ENCODE assay signal across 9 mouse cellular contexts in genomic region chr4:45418229-45418950, GRCm38 (mm10). TPM values are rescaled to one million over a fixed set of nuclear protein-coding genes. Genes with fewer than 3 reads are reported as not detected.
DNase-seq lines count a peak whose midpoint lies in the region; ATAC-seq lines count a peak whose summit lies in the region.
"Had no signal": no experiment of that assay in that cellular context is flagged by ENCODE, and none has a peak within 500 bp of the region (broad histone marks: within the 10 kb centered on the region; RNA-seq: fewer than 3 reads in every experiment).

No protein-coding gene starts in this region.

- H3K9me3 ChIP-seq in hindbrain, embryonic 16.5 days (ENCODE audit: control insufficient read depth, low read length): no peaks in the 10 kb centered on the region
- peaks cover 6% of the 10 kb centered on the region for H3K9me3 ChIP-seq in megakaryocyte, embryonic 14.5 days

- WGBS in hindbrain, embryonic 16.5 days: 27% methylated on average over 10 of the region's 11 CpGs

- peak overlapping the region; percentile 35 for H3K4me2 ChIP-seq in hindbrain, embryonic 16.5 days (ENCODE audit: low read length)

- peak; percentile 59 for ATAC-seq in hindbrain, embryonic 16.5 days

- H3K36me3 ChIP-seq in hindbrain, embryonic 16.5 days (ENCODE audit: control insufficient read depth, insufficient read depth, low read length): no peaks in the 10 kb centered on the region
- H3K36me3 ChIP-seq in megakaryocyte, embryonic 14.5 days (replicated peaks; ENCODE audit: low read length): peaks cover 11% of the 10 kb centered on the region

- H3K9ac ChIP-seq in hindbrain, embryonic 16.5 days (ENCODE audit: low read depth, low read length): peak overlapping the region; percentile 32; the same call in 1 of the 2 replicates

- intact Hi-C loops in left cerebral cortex, postnatal 10 days (cut with DNase I): loop anchor here (5.0 kb wide), 1 partner anchor 429 kb away; the partner anchor contains the start of gene Stra6l

- no peaks in the 10 kb centered on the region; the same call in 1 of the 2 replicates for H3K27me3 ChIP-seq in hindbrain, embryonic 16.5 days (replicated peaks; ENCODE audit: control insufficient read depth, insufficient read depth, low read length)
- peaks cover 3% of the 10 kb centered on the region for H3K27me3 ChIP-seq in megakaryocyte, embryonic 14.5 days (replicated peaks)

- H3K4me1 ChIP-seq in hindbrain, embryonic 16.5 days (ENCODE audit: control insufficient read depth, insufficient read depth, low read depth, low read length): peaks cover 2% of the 10 kb centered on the region
- H3K4me1 ChIP-seq in megakaryocyte, embryonic 14.5 days: peaks cover 23% of the 10 kb centered on the region

- peak; percentile 65 for DNase-seq in layer of hippocampus, adult 11-12 months (ENCODE audit: low spot score)
- no peak for DNase-seq in layer of hippocampus, adult 9-11 months
- DNase-seq in cerebellum, postnatal 25 days: peak; percentile 55 to 74
- peak; percentile 12 to 24 for DNase-seq in gastrocnemius, adult 8-10 months (ENCODE audit: low spot score in 2 of 2)
- DNase-seq in left cerebral cortex, postnatal 10 days (ENCODE audit: extremely low spot score in 1 of 2, low spot score in 2 of 2): peak; percentile 30 to 62
- peak; percentile 35 for DNase-seq in right cerebral cortex, postnatal 25 days

- H3K4me3 ChIP-seq in hindbrain, embryonic 16.5 days (ENCODE audit: low read length): no peak overlapping the region
- peak overlapping the region; percentile 79 for H3K4me3 ChIP-seq in megakaryocyte, embryonic 14.5 days (replicated peaks)

- no peak overlapping the region for H3K27ac ChIP-seq in hindbrain, embryonic 16.5 days (ENCODE audit: low read depth, low read length)
- H3K27ac ChIP-seq: macrophage had no signal

RNA-seq across cellular contexts. Expression of gene Slc25a51, which starts 9.8 kb away (rescaled TPM):
- total RNA-seq in gastrocnemius, adult 8-10 months (2022): 100 to 1,000 TPM in 2 of 4 experiments, 10 to 100 TPM in 2; 95.3 to 112 (median 98.9) TPM
- polyA plus RNA-seq in hindbrain, embryonic 16.5 days (2015; fragmentation: Nextera tagmentation; extraction: Ambion mirVana): 59.4 and 72.2 TPM in 2 replicates
- total RNA-seq in left cerebral cortex, postnatal 10 days (2021): 100 to 1,000 TPM; 100 to 105 TPM
- polyA plus RNA-seq in megakaryocyte, embryonic 14.5 days (2012; ENCODE audit: insufficient read depth, low replicate concordance): 8.3 and 8.6 TPM in 2 replicates
